In genomic region chr13:91918764-91919163, GRCm38 (mm10) we compare ENCODE assay signal across 13 mouse cellular contexts. TPM values are rescaled to one million over a fixed set of nuclear protein-coding genes. Genes with fewer than 3 reads are reported as not detected.
"Had no signal": no experiment of that assay in that cellular context is flagged by ENCODE, and none has a peak within 500 bp of the region (broad histone marks: within the 10 kb centered on the region; RNA-seq: fewer than 3 reads in every experiment).

No protein-coding gene starts in this region.

- H3K27me3 ChIP-seq: limb, embryonic 12.5 days; liver, embryonic 13.5 days; lung, embryonic 15.5 days; midbrain, embryonic 13.5 days had no signal

- H3K36me3 ChIP-seq: limb, embryonic 12.5 days; liver, embryonic 13.5 days; lung, embryonic 15.5 days; midbrain, embryonic 13.5 days had no signal

- H3K4me3 ChIP-seq: limb, embryonic 12.5 days; liver, embryonic 13.5 days; lung, embryonic 15.5 days; midbrain, embryonic 13.5 days had no signal

- H3K9me3 ChIP-seq: limb, embryonic 12.5 days; liver, embryonic 13.5 days; lung, embryonic 15.5 days; midbrain, embryonic 13.5 days had no signal

- DNase-seq: kidney, postnatal 10 days; layer of hippocampus, adult 9-11 months; liver; liver, embryonic 13.5 days; liver, postnatal 0 days; lung, postnatal 36 days; thymus, postnatal 4 days had no signal

- H3K9ac ChIP-seq: limb, embryonic 12.5 days; liver, embryonic 13.5 days; liver, postnatal 0 days; lung, embryonic 15.5 days; midbrain, embryonic 13.5 days had no signal

- H3K4me1 ChIP-seq: liver, embryonic 13.5 days; lung, embryonic 15.5 days had no signal

- ATAC-seq: liver, postnatal 0 days; midbrain, embryonic 13.5 days had no signal

- H3K4me2 ChIP-seq: limb, embryonic 12.5 days; liver, embryonic 13.5 days; lung, embryonic 15.5 days; midbrain, embryonic 13.5 days had no signal

- H3K27ac ChIP-seq: limb, embryonic 12.5 days; liver, embryonic 13.5 days; lung, embryonic 15.5 days; midbrain, embryonic 13.5 days; stomach, postnatal 0 days had no signal

RNA-seq across cellular contexts. Expression of gene Ckmt2, which starts 42.1 kb away (rescaled TPM):
- polyA plus RNA-seq: limb, embryonic 12.5 days; liver, embryonic 13.5 days; midbrain, embryonic 13.5 days; midbrain, postnatal 0 days; neural tube, embryonic 14.5 days had no signal
